Mouse (Mus musculus): ENCODE results near the gene Zfp866. TPM values are rescaled to one million over a fixed set of nuclear protein-coding genes. Genes with fewer than 3 reads are reported as not detected.

Zfp866 gene
- polyA plus RNA-seq, 1 experiment, result 0.07 TPM

- no peaks in the 10 kb centered on the region for H3K27me3 ChIP-seq (ENCODE audit: control insufficient read depth)
- no peaks in the 10 kb centered on the region for H3K4me1 ChIP-seq (ENCODE audit: control insufficient read depth)
- TF ChIP-seq TAL1 (IDR thresholded peaks at IDR 0.05; ENCODE audit: low read length) (no peak), GATA1 (IDR thresholded peaks at IDR 0.05; ENCODE audit: low read length) (no peak)
- no peak overlapping the region for H3K4me3 ChIP-seq (replicated peaks)
- peaks cover 81% of the 10 kb centered on the region for H3K36me3 ChIP-seq (ENCODE audit: control insufficient read depth)
- H3K9me3 ChIP-seq (ENCODE audit: control insufficient read depth, low read length), result peaks cover 11% of the 10 kb centered on the region
These were observed 29.0 kb downstream of the Zfp866 start for GRCm38 (mm10) chr8:69761814-69762445.

- H3K36me3 ChIP-seq (ENCODE audit: control insufficient read depth), result peaks cover 56% of the 10 kb centered on the region
These were observed 32.7 kb downstream of the Zfp866 start for GRCm38 (mm10) chr8:69758316-69758715.

DNA sequence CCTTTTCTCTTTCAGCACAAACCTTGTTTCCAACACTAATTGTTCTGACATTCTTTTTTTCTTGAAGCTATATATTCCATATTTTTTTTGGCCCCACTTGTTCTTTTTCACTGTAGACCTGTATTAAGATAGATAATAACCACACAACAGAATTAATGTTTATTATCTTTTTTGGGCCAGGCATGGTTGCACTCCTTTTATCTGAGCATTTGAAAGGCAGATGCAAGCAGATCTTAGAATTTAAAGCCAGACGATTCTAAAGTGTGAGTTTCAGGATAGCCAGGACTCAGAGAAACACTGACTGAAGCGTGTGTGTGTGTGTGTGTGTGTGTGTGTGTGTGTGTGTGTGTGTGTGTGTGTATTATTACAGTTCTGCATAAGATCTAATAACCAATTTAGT, 38.5 kb downstream of the Zfp866 start:
- TF ChIP-seq GATA1 (IDR thresholded peaks at IDR 0.05; ENCODE audit: low read length), result no peak
- no peak for TF ChIP-seq TAL1 (IDR thresholded peaks at IDR 0.05; ENCODE audit: low read length)
- Histone ChIP-seq H3K4me1 (ENCODE audit: control insufficient read depth) (peaks cover 53% of the 10 kb centered on the region), H3K9me3 (ENCODE audit: control insufficient read depth, low read length) (no peaks in the 10 kb centered on the region), H3K36me3 (ENCODE audit: control insufficient read depth) (peaks cover 12% of the 10 kb centered on the region), H3K27me3 (ENCODE audit: control insufficient read depth) (no peaks in the 10 kb centered on the region), H3K4me3 (replicated peaks) (no peak overlapping the region)

More at GRCm38 (mm10) chr8:69758316-69758715, 32.7 kb downstream of the Zfp866 start:
- Histone ChIP-seq H3K4me3 (replicated peaks) (no peak overlapping the region), H3K27me3 (ENCODE audit: control insufficient read depth) (no peaks in the 10 kb centered on the region), H3K4me1 (ENCODE audit: control insufficient read depth) (peaks cover 7% of the 10 kb centered on the region), H3K9me3 (ENCODE audit: control insufficient read depth, low read length) (no peaks in the 10 kb centered on the region)
- TF ChIP-seq TAL1 (IDR thresholded peaks at IDR 0.05; ENCODE audit: low read length) (no peak), GATA1 (IDR thresholded peaks at IDR 0.05; ENCODE audit: low read length) (no peak)

DNA sequence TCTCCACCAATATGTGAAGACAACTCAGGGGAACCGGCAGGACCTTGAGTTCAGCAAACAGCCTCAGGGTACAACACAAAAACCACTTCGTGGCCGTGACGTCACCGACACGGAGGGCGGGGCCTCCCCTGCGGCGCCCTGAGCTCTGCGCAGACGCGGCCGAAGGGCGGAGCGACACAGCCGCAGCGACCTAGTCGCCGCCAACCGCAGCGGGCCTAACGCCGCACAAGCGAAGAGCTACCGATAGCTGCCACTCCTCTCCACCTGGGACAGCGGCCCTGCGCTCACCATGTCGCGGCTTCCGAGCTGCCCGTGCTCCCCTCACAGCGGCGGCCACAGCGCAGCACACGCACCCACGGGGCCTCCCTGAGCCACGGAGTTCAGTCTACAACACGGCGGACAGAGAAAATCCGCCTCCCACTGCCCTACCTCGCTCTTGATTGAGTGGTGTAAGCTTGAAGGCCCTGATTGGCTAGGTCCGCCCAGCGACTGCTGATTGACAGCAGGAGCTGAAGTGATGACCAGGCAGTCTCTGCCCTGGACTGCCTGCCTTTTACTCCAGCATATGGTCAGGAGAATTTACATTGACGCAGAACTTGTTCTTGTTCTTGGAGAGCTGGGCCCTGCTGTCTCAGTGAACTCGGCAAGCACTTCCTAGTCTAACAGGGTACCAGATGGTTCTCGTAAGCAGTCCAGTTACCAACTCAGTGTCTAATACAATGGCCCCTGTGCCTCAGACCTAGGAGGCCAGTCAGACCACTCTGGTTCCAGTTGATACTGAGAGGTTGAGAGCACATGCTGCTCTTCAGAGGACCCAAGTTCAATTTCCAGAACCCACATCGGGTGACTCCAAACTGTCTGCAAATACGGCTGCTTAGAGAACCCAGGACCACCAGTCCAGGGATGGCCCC, 41.2 kb downstream of the Zfp866 start, which contains the start of gene Zfp963:
Gene Zfp963, minus strand, starts transcription at position 427 of the 911 bp plus-strand sequence.
- no peak for TF ChIP-seq TAL1 (IDR thresholded peaks at IDR 0.05; ENCODE audit: low read length)
- no peak for TF ChIP-seq GATA1 (IDR thresholded peaks at IDR 0.05; ENCODE audit: low read length)
- Histone ChIP-seq H3K4me3 (replicated peaks) (peak within 1 kb of the TSS; percentile 80), H3K9me3 (ENCODE audit: control insufficient read depth, low read length) (no peaks in the 10 kb centered on the region), H3K36me3 (ENCODE audit: control insufficient read depth) (peaks cover 8% of the 10 kb centered on the region), H3K4me1 (ENCODE audit: control insufficient read depth) (peaks cover 56% of the 10 kb centered on the region), H3K27me3 (ENCODE audit: control insufficient read depth) (no peaks in the 10 kb centered on the region)

- H3K27me3 ChIP-seq (ENCODE audit: control insufficient read depth), result no peaks in the 10 kb centered on the region
- TF ChIP-seq GATA1 (IDR thresholded peaks at IDR 0.05; ENCODE audit: low read length), result no peak
- no peak for TF ChIP-seq TAL1 (IDR thresholded peaks at IDR 0.05; ENCODE audit: low read length)
These were observed 49.7 kb downstream of the Zfp866 start for GRCm38 (mm10) chr8:69741231-69741630.

GRCm38 (mm10) chr8:69740763-69741162, 50.2 kb downstream of the Zfp866 start:
- TF ChIP-seq TAL1 (IDR thresholded peaks at IDR 0.05; ENCODE audit: low read length) (no peak), GATA1 (IDR thresholded peaks at IDR 0.05; ENCODE audit: low read length) (no peak)
- Histone ChIP-seq H3K9me3 (ENCODE audit: control insufficient read depth, low read length) (no peaks in the 10 kb centered on the region), H3K4me3 (replicated peaks) (no peak overlapping the region), H3K27me3 (ENCODE audit: control insufficient read depth) (no peaks in the 10 kb centered on the region), H3K4me1 (ENCODE audit: control insufficient read depth) (peaks cover under 1% of the 10 kb centered on the region; the same call in 1 of the 2 replicates), H3K36me3 (ENCODE audit: control insufficient read depth) (peaks cover 20% of the 10 kb centered on the region)

More at GRCm38 (mm10) chr8:69741231-69741630, 49.7 kb downstream of the Zfp866 start:
- no peak overlapping the region for H3K4me3 ChIP-seq (replicated peaks)
- no peaks in the 10 kb centered on the region for H3K9me3 ChIP-seq (ENCODE audit: control insufficient read depth, low read length)
- peaks cover 20% of the 10 kb centered on the region for H3K36me3 ChIP-seq (ENCODE audit: control insufficient read depth)
- no peaks in the 10 kb centered on the region for H3K4me1 ChIP-seq (ENCODE audit: control insufficient read depth)

DNA sequence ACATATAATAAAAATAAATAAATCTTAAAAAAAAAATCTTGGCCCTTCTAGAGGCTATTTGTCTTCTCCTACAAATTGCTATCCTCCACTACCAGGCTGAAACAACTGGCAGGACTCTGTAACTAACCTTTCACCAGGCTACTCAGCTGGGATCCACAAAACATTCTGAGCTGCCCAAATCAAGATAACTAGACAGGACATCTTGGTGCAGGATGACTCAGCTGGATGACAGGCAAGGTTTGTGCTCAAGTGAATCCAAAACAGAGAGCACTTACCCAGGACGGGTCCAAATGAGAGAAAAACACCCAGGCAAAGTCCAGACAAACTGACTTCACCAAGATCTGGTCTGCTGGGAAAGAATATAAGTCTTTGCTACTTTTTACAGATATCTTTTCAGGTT, 55.5 kb downstream of the Zfp866 start:
- Histone ChIP-seq H3K4me1 (ENCODE audit: control insufficient read depth) (peaks cover 3% of the 10 kb centered on the region; the same call in 1 of the 2 replicates), H3K36me3 (ENCODE audit: control insufficient read depth) (no peaks in the 10 kb centered on the region), H3K9me3 (ENCODE audit: control insufficient read depth, low read length) (no peaks in the 10 kb centered on the region), H3K4me3 (replicated peaks) (no peak overlapping the region), H3K27me3 (ENCODE audit: control insufficient read depth) (no peaks in the 10 kb centered on the region)
- no peak for TF ChIP-seq TAL1 (IDR thresholded peaks at IDR 0.05; ENCODE audit: low read length)
- TF ChIP-seq GATA1 (IDR thresholded peaks at IDR 0.05; ENCODE audit: low read length), result no peak

DNA sequence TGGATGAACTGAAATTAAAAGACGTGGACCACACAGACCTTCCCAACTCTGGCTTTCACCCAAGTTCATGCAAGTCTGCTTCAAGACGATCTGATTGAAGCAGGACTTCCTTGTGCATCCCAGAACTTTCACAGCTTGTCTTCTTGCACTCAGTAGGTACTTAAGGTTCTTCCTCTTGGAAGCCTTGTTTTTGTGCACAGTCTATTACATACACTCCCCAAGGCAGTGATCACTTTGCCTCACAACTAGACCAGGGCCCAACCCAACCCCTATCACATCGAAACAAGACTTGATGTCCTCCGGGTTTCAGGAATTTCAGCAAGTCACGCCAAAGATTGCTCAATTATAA, 73.8 kb downstream of the Zfp866 start:
- Histone ChIP-seq H3K4me1 (ENCODE audit: control insufficient read depth) (peaks cover 23% of the 10 kb centered on the region), H3K4me3 (replicated peaks) (peak overlapping the region; percentile 90), H3K9me3 (ENCODE audit: control insufficient read depth, low read length) (no peaks in the 10 kb centered on the region), H3K27me3 (ENCODE audit: control insufficient read depth) (no peaks in the 10 kb centered on the region), H3K36me3 (ENCODE audit: control insufficient read depth) (peaks cover 20% of the 10 kb centered on the region)
- TF ChIP-seq GATA1 (IDR thresholded peaks at IDR 0.05; ENCODE audit: low read length), result no peak
- TF ChIP-seq TAL1 (IDR thresholded peaks at IDR 0.05; ENCODE audit: low read length), result no peak

Measured in erythroblast, embryonic 14.5 days (primary cell).